Mouse (Mus musculus): ENCODE measurements at regions not wholly inside any gene's neighbourhood (a gene's known extent, or its start where the extent isn't known, plus 50 kb on each side); places are given as distances from the start of the nearest gene placed in this dataset.

DNA sequence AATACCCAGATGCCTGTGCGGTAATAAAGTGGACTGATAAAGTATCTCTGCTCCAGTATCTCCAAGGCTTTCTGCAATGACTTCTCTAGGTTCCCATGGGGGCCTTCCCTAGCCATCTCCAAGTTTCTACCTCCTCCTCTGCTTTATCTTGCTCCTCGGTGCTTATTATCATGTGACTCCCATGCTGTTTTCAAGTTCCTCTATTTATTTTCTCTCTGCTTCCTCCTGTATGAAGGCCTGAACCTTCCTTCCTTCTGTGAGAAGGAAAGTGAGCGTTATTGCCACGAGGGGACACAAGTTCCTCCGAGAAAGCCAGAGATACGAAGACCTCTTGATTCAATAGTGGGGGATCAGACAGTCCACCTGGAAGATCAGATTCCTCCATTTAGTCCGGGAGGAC is 77.4 kb upstream of the Pkdcc start:
- Histone ChIP-seq H3K36me3 (ENCODE audit: control insufficient read depth, insufficient read depth, low read length) (no peaks in the 10 kb centered on the region), H3K27me3 (ENCODE audit: control insufficient read depth, insufficient read depth, low read length) (no peaks in the 10 kb centered on the region), H3K27ac (ENCODE audit: insufficient read depth, low read length) (no peak overlapping the region), H3K4me1 (ENCODE audit: control insufficient read depth, insufficient read depth, insufficient read length) (no peaks in the 10 kb centered on the region), H3K4me3 (ENCODE audit: extremely low read depth, insufficient read depth, insufficient read length) (no peak overlapping the region)
- 33% methylated on average over 7 of the region's 7 CpGs for WGBS
- TF ChIP-seq POLR2A (IDR thresholded peaks at IDR 0.05; ENCODE audit: low read depth, low read length) (no peak), CTCF (IDR thresholded peaks at IDR 0.05; ENCODE audit: extremely low read depth, insufficient read depth, insufficient read length, insufficient replicate concordance) (no peak)
- no peak for DNase-seq (ENCODE audit: low read depth in 1 of 2, low spot score in 2 of 2)

DNA sequence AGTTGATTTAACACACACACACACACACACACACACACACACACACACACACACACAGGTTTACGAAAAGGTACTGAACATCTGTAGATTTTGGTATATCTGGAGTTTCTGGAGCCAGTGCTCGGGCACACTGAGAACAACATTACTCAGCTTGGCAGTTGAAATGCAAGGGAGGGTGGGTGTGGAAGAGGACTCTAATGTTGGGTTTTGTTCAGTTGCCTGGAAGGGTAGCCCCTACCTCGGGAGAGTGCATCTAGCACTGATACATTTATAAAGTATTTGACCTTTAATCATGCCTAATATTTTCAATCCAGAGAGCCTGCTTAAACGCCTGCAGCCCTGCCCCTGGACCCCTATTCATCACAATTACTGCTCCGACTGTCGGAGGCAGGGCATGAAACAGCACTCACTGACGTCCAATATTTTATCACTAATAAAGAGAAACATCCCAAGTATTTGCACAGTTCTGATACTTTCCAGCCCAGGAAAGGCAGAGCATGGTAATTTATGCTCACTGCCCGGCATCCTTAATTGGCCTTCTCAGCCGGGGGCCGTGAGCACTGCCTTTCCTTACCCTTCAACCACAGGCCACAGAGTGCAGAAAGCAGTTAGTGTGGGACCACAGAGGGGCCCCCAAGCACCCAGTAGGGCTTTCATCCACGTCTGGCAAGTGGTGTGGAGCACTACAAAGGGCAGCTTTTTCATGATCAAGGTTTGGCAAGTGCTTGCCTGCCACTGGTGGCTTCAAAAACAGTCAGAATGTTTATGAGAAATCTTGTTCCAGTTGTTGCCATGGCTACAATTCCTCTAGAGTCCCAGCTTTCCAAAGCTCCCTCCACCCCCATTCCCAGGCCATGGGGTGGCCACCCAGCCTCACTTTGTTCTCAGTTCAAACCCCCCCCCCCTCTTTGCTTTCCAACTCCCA is 76.3 kb upstream of the Pkdcc start:
- no peak overlapping the region for H3K4me3 ChIP-seq (ENCODE audit: extremely low read depth, insufficient read depth, insufficient read length)
- H3K27ac ChIP-seq (ENCODE audit: insufficient read depth, low read length), result no peak overlapping the region
- WGBS, result 72% methylated on average over 11 of the region's 11 CpGs
- H3K27me3 ChIP-seq (ENCODE audit: control insufficient read depth, insufficient read depth, low read length), result no peaks in the 10 kb centered on the region
- H3K4me1 ChIP-seq (ENCODE audit: control insufficient read depth, insufficient read depth, insufficient read length), result no peaks in the 10 kb centered on the region
- TF ChIP-seq POLR2A (IDR thresholded peaks at IDR 0.05; ENCODE audit: low read depth, low read length) (no peak), CTCF (IDR thresholded peaks at IDR 0.05; ENCODE audit: extremely low read depth, insufficient read depth, insufficient read length, insufficient replicate concordance) (no peak)
- DNase-seq (ENCODE audit: low read depth in 1 of 2, low spot score in 2 of 2), result no peak
- H3K36me3 ChIP-seq (ENCODE audit: control insufficient read depth, insufficient read depth, low read length), result no peaks in the 10 kb centered on the region

DNA sequence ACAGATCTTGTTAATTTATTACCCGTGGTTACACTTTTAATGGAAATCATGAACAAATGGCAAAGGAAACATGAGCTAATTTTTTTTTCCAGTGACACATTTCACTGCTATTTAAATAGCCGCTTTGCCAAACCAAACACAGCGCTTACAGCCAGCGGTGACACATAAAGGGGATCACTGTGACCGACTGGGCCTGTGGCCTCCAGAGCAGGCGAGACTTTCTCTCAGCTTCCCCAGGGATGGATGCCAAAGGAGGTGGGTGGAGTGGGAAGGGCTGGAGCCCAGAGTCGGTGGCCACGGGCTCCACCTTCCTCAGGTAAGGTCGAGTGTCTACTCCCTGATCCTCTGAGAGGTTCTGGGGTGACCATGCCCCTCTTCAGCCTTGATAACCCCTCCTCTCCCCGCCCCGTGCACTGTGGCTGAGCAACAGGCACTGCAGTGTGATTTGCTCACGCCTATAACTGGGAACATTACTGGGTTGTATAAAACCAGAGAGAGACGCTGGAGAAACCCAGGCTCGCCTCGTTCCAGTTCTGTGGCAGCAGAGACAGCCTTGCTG is 66.6 kb upstream of the Pkdcc start:
- H3K36me3 ChIP-seq (ENCODE audit: control insufficient read depth, insufficient read depth, low read length), result no peaks in the 10 kb centered on the region
- WGBS, result 83% methylated on average over 15 of the region's 15 CpGs
- no peaks in the 10 kb centered on the region for H3K4me1 ChIP-seq (ENCODE audit: control insufficient read depth, insufficient read depth, insufficient read length)
- TF ChIP-seq POLR2A (IDR thresholded peaks at IDR 0.05; ENCODE audit: low read depth, low read length) (no peak), CTCF (IDR thresholded peaks at IDR 0.05; ENCODE audit: extremely low read depth, insufficient read depth, insufficient read length, insufficient replicate concordance) (no peak)
- H3K27me3 ChIP-seq (ENCODE audit: control insufficient read depth, insufficient read depth, low read length), result no peaks in the 10 kb centered on the region
- no peak overlapping the region for H3K4me3 ChIP-seq (ENCODE audit: extremely low read depth, insufficient read depth, insufficient read length)
- H3K27ac ChIP-seq (ENCODE audit: insufficient read depth, low read length), result no peak overlapping the region
- no peak for DNase-seq (ENCODE audit: low read depth in 1 of 2, low spot score in 2 of 2)

DNA sequence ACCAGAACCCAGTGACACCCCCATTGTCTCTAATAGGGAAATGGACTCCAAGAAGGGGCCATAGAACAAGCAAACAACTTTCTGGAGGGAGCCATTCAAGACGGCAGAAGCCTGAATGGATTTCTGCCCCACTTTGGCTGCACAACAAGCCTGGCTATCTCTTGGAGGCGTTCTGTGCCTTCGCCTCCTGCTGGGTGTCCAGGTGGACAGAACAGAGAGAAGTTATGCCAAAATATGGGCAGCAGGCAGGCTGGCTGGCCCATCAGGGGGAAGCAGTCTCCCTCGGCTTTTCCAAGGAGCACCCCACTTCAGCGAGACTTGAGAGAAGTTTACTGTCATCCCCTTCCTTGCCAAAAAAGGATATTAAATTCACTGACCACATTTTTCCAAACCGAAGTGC is 65.8 kb upstream of the Pkdcc start:
- WGBS, result 95% methylated on average over 6 of the region's 6 CpGs
- H3K4me1 ChIP-seq (ENCODE audit: control insufficient read depth, insufficient read depth, insufficient read length), result no peaks in the 10 kb centered on the region

DNA sequence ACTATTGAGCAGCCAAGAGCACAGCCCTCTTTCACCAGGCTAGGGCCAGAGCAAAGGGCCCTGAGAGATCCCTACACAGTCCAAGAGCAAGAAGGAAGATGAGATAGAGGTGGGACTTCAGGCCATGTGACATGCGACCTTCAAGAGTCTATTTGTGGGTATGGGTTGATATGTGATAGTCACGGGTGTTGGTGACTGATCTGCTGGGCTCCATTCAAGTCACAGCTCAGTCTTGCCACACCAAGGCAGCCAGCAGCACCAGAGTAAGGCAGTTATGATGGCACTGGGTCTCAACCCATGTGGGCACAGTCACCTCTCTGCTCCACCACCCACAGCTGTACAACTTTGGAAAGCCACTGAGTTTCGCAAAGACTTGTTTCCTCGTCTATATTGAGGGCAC is 60.0 kb upstream of the Pkdcc start:
- Histone ChIP-seq H3K4me1 (ENCODE audit: control insufficient read depth, insufficient read depth, insufficient read length) (no peaks in the 10 kb centered on the region), H3K27me3 (ENCODE audit: control insufficient read depth, insufficient read depth, low read length) (no peaks in the 10 kb centered on the region), H3K27ac (ENCODE audit: insufficient read depth, low read length) (no peak overlapping the region), H3K36me3 (ENCODE audit: control insufficient read depth, insufficient read depth, low read length) (no peaks in the 10 kb centered on the region), H3K4me3 (ENCODE audit: extremely low read depth, insufficient read depth, insufficient read length) (no peak overlapping the region)
- 88% methylated on average over 4 of the region's 4 CpGs for WGBS
- no peak for DNase-seq (ENCODE audit: low read depth in 1 of 2, low spot score in 2 of 2)
- TF ChIP-seq CTCF (IDR thresholded peaks at IDR 0.05; ENCODE audit: extremely low read depth, insufficient read depth, insufficient read length, insufficient replicate concordance), result no peak
- TF ChIP-seq POLR2A (IDR thresholded peaks at IDR 0.05; ENCODE audit: low read depth, low read length), result no peak

More for the DNA sequence above, 65.8 kb upstream of the Pkdcc start:
- H3K4me3 ChIP-seq (ENCODE audit: extremely low read depth, insufficient read depth, insufficient read length), result no peak overlapping the region
- TF ChIP-seq CTCF (IDR thresholded peaks at IDR 0.05; ENCODE audit: extremely low read depth, insufficient read depth, insufficient read length, insufficient replicate concordance) (no peak), POLR2A (IDR thresholded peaks at IDR 0.05; ENCODE audit: low read depth, low read length) (no peak)
- no peaks in the 10 kb centered on the region for H3K36me3 ChIP-seq (ENCODE audit: control insufficient read depth, insufficient read depth, low read length)
- H3K27me3 ChIP-seq (ENCODE audit: control insufficient read depth, insufficient read depth, low read length), result no peaks in the 10 kb centered on the region
- no peak for DNase-seq (ENCODE audit: low read depth in 1 of 2, low spot score in 2 of 2)
- H3K27ac ChIP-seq (ENCODE audit: insufficient read depth, low read length), result no peak overlapping the region

DNA sequence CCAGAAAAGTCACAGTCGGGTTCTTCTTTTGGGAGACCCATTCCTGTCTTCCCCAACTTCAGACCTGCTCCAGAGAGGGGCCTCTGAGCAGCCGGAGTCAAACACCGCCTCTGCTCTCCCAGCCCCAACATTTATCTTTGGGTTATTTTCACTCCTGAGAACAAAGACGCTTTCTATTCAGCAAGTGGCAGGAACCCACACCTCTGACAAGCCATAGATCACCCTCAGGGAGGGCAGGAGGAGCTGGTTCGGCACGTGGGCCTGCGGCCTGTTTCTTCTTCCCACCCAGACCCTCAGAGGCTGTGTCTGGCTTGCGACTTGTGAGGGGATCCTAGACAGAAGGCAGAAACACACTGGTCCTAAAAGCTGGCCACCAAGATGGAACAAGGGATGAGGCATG is 58.4 kb upstream of the Pkdcc start:
- TF ChIP-seq POLR2A (IDR thresholded peaks at IDR 0.05; ENCODE audit: low read depth, low read length), result no peak
- no peak for TF ChIP-seq CTCF (IDR thresholded peaks at IDR 0.05; ENCODE audit: extremely low read depth, insufficient read depth, insufficient read length, insufficient replicate concordance)
- 50% methylated on average over 8 of the region's 8 CpGs for WGBS
- DNase-seq (ENCODE audit: low read depth in 1 of 2, low spot score in 2 of 2), result no peak
- H3K4me3 ChIP-seq (ENCODE audit: extremely low read depth, insufficient read depth, insufficient read length), result no peak overlapping the region
- no peaks in the 10 kb centered on the region for H3K4me1 ChIP-seq (ENCODE audit: control insufficient read depth, insufficient read depth, insufficient read length)
- H3K36me3 ChIP-seq (ENCODE audit: control insufficient read depth, insufficient read depth, low read length), result no peaks in the 10 kb centered on the region
- no peaks in the 10 kb centered on the region for H3K27me3 ChIP-seq (ENCODE audit: control insufficient read depth, insufficient read depth, low read length)
- no peak overlapping the region for H3K27ac ChIP-seq (ENCODE audit: insufficient read depth, low read length)

DNA sequence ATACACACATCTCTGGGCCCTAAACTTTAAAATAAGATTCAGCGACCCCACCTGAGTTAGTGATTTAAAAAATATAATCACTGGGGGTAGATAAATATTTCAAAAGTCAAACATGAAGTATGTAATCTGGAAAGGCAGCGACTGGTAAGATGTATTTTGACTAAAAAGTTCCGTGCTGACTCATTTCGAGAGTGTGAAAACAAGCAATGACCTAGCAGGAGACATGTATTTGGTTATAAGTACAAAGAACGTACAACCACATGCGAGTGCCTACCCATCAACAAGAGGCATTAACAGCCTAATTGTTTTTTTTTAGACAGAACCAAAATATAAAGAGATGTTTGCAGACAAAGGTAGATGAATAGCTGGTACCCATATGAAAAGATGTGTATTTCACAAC is 57.0 kb upstream of the Pkdcc start:
- H3K27me3 ChIP-seq (ENCODE audit: control insufficient read depth, insufficient read depth, low read length), result no peaks in the 10 kb centered on the region
- no peak overlapping the region for H3K27ac ChIP-seq (ENCODE audit: insufficient read depth, low read length)
- no peak for TF ChIP-seq POLR2A (IDR thresholded peaks at IDR 0.05; ENCODE audit: low read depth, low read length)
- no peak for TF ChIP-seq CTCF (IDR thresholded peaks at IDR 0.05; ENCODE audit: extremely low read depth, insufficient read depth, insufficient read length, insufficient replicate concordance)
- no peaks in the 10 kb centered on the region for H3K36me3 ChIP-seq (ENCODE audit: control insufficient read depth, insufficient read depth, low read length)
- no peak for DNase-seq (ENCODE audit: low read depth in 1 of 2, low spot score in 2 of 2)
- WGBS, result 84% methylated on average over 6 of the region's 6 CpGs
- no peak overlapping the region for H3K4me3 ChIP-seq (ENCODE audit: extremely low read depth, insufficient read depth, insufficient read length)
- no peaks in the 10 kb centered on the region for H3K4me1 ChIP-seq (ENCODE audit: control insufficient read depth, insufficient read depth, insufficient read length)

All from spleen, adult 2 months (tissue).